Mouse (Mus musculus) thymus, postnatal 14 days (tissue): ENCODE measurements around the gene Olfr767.
"Not testable (repeated sequence)": the region's sequence is repeated elsewhere in the genome, so short reads cannot be mapped to it uniquely, and the experiment has no call there.

Experiments
- DNase-seq: peaks from one replicate; pipeline ENCODE4 v3.0.0; 2021

Gene Olfr767

DNA sequence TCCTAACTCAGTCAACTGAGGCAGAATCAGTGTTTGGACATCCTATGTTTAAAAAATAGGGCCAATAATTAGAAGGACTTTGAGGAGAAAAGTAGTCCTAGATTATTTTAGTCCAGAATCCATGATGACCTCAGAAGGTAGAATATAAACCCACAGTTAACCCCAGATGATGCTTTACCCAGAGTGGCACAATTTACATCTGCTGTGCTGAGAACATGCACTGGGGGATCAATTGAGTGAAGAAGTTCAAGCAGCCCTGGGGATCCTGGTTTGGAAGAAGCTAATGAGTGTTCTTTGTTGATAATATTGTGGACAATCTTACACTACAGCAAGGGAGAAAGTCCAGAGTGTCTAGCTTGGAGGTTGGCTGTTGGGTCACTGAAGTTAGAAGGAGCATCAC, at the start of gene Olfr767:
Olfr767 (minus strand) TSS at position 101 of the 400 bp plus-strand sequence.
- not testable (repeated sequence) for DNase-seq

- DNase-seq = no peak
Measured at GRCm38 (mm10) chr10:129117761-129118160, 35.1 kb upstream of the Olfr767 start, which contains the start of gene Olfr769. Gene Olfr769, minus strand, starts transcription at chr10:129117861.

GRCm38 (mm10) chr10:129115146-129115545, 32.4 kb upstream of the Olfr767 start:
- DNase-seq = no peak

GRCm38 (mm10) chr10:129101231-129101630, 18.5 kb upstream of the Olfr767 start:
- no peak for DNase-seq

DNA sequence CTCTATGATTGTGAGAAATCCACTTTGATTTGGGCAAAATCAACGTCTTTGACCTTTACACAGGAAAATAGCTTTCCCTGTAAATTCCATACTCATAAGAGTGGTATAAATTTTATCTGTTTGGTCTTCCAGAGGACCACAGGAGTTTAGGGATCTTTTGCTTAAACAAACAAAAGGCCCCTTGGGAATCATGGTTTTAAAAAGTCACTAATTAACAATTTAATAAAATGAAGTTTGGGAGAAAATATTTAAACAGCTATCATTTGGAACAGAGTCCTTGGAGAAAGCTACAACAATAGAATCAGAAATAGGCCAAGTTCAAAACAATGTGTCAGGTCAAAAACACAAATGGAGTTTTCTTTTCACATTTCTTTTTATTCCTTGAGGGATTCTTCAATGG, 16.6 kb upstream of the Olfr767 start, which contains the start of gene Olfr768:
Olfr768 (minus strand) TSS at position 101 of the 400 bp plus-strand sequence.
- no peak for DNase-seq

DNA sequence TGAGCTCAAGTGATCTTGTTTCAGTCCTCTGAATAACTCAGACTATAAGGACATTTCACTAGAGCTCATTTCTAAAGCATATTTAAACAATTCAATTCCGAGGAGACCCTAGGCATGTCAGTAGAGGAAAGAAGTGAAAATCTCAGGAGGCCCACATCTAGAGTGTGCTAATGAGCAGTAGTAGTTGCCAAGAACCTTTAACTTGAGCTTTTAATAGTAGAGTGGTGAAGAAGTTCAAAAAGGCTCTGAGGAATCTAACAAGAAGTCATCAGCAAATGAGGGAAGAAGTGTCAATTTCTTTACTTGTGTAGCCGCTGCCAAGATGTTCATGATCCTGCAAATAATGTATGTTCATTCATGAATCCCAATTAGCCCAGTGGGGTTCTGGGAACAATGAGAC, 13.8 kb downstream of the Olfr767 start, which contains the start of gene Olfr766-ps1:
Olfr766-ps1 (minus strand) TSS at position 101 of the 400 bp plus-strand sequence.
- no peak for DNase-seq

DNA sequence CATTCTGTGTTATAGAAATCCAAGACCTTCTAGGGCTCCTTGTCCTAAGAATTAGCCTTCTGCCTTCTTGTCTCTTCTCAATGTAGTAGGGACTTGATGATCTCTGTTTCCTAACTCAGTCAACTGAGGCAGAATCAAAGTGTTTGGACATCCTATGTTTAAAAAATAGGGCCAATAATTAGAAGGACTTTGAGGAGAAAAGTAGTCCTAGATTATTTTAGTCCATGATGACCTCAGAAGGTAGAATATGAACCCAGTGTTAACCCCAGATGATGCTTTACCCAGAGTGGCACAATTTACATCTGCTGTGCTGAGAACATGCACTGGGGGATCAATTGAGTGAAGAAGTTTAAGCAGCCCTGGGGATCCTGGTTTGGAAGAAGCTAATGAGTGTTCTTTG, 32.8 kb downstream of the Olfr767 start, which contains the start of gene Olfr765:
Olfr765 (minus strand) TSS at position 101 of the 400 bp plus-strand sequence.
- DNase-seq = not testable (repeated sequence)

- DNase-seq = no peak
Measured at GRCm38 (mm10) chr10:129039796-129040195, 42.9 kb downstream of the Olfr767 start, which contains the start of gene Olfr764-ps1. Gene Olfr764-ps1, minus strand, starts transcription at chr10:129039896.

DNA sequence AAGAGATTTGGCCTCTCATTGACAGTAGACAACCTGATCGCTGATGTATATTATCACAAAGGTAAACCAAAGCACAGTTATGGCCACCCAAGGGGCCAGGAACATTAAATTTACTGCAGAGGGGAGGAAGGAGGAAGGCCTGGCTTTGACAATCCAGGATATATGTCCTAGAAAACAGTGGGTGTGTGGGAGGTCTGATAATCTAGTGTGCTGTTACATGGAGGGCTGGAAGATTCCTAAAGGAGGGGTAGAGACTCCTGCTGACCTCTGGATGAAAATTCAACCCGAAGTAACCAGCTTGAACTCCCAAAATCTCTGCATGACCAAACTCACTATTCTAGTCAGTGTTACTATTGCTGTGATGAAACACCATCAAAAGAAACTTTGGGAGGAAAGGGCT, 54.4 kb downstream of the Olfr767 start:
- DNase-seq = no peak

DNA sequence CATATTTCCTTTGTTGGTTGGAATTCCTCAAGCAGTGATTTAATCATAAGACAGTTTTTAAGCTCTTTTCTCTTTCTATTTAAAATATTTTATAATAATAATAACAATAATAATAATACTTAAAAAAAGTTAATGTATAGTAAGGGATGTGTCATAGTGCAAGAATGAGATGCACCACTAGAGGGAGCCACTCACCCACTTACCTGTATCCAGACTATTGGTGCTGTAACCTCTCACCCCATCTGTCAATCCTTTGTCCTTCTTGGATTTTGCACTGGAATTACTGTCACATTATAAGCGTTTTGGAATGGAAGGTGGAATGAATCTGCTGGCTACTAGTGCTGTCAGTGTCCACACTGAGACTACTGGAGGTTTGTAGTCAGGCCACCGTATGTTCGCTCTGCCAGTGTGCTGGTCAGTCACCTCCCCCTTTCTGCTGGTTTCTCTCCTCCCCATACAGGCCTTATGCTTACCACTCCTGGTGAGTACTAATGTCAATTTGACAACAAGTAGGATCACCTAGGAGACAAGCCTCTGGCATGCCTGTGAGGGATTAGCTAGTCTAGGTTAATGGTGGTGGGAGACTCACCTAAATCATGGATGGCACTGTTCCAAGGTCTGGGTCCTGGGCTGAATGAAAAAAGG, 56.6 kb downstream of the Olfr767 start:
- peak; percentile 52 for DNase-seq
